Mouse (Mus musculus) R1 (cell line): ENCODE measurements around the gene Lhfpl3.

Source experiments
- DNase-seq: peaks from one replicate; pipeline ENCODE4 v3.0.0-alpha.2; 2018; ENCODE audit warnings: low read depth, low spot score

Gene Lhfpl3

GRCm38 (mm10) chr5:22926171-22926570, 180.3 kb downstream of the Lhfpl3 start:
- DNase-seq, result no peak

- DNase-seq, result no peak
Measured at GRCm38 (mm10) chr5:22928746-22929145, 182.9 kb downstream of the Lhfpl3 start.

GRCm38 (mm10) chr5:22943306-22943705, 197.4 kb downstream of the Lhfpl3 start:
- DNase-seq, result peak; percentile 27

GRCm38 (mm10) chr5:22963300-22963699, 217.4 kb downstream of the Lhfpl3 start:
- DNase-seq, result no peak

GRCm38 (mm10) chr5:22986771-22987170, 240.9 kb downstream of the Lhfpl3 start:
- no peak for DNase-seq

GRCm38 (mm10) chr5:22999811-23000210, 254.0 kb downstream of the Lhfpl3 start:
- DNase-seq, result peak; percentile 49

GRCm38 (mm10) chr5:23003123-23003797, 257.4 kb downstream of the Lhfpl3 start:
- no peak for DNase-seq

GRCm38 (mm10) chr5:23006207-23006606, 260.3 kb downstream of the Lhfpl3 start:
- no peak for DNase-seq

- no peak for DNase-seq
Measured at GRCm38 (mm10) chr5:23010460-23010859, 264.6 kb downstream of the Lhfpl3 start.

- DNase-seq, result no peak
Measured at GRCm38 (mm10) chr5:23013997-23014396, 268.1 kb downstream of the Lhfpl3 start.

GRCm38 (mm10) chr5:23015587-23016335, 269.9 kb downstream of the Lhfpl3 start:
- no peak for DNase-seq

- DNase-seq, result no peak
Measured at GRCm38 (mm10) chr5:23034944-23035726, 289.3 kb downstream of the Lhfpl3 start.

- DNase-seq, result no peak
Measured at GRCm38 (mm10) chr5:23035727-23036029, 289.8 kb downstream of the Lhfpl3 start.

GRCm38 (mm10) chr5:23040429-23040828, 294.6 kb downstream of the Lhfpl3 start:
- DNase-seq, result no peak

- no peak for DNase-seq
Measured at GRCm38 (mm10) chr5:23042862-23043261, 297.0 kb downstream of the Lhfpl3 start.

GRCm38 (mm10) chr5:23049083-23049663, 303.3 kb downstream of the Lhfpl3 start:
- no peak for DNase-seq

GRCm38 (mm10) chr5:23051458-23051857, 305.6 kb downstream of the Lhfpl3 start:
- DNase-seq, result no peak

GRCm38 (mm10) chr5:23094894-23095293, 349.0 kb downstream of the Lhfpl3 start:
- no peak for DNase-seq

- no peak for DNase-seq
Measured at GRCm38 (mm10) chr5:23106536-23106935, 360.7 kb downstream of the Lhfpl3 start.

- no peak for DNase-seq
Measured at GRCm38 (mm10) chr5:23111307-23111706, 365.4 kb downstream of the Lhfpl3 start.

GRCm38 (mm10) chr5:23114249-23114648, 368.4 kb downstream of the Lhfpl3 start:
- no peak for DNase-seq

- DNase-seq, result no peak
Measured at GRCm38 (mm10) chr5:23126851-23127250, 381.0 kb downstream of the Lhfpl3 start.
